Mouse (Mus musculus): Measurements from ENCODE around the gene Srrt.

GRCm38 (mm10) chr5:137330910-137331309 lies 23.4 kb upstream of the Srrt start:
- TF ChIP-seq HCFC1 (IDR thresholded peaks at IDR 0.05; ENCODE audit: borderline replicate concordance, insufficient read depth, low read length), result no peak
- TF ChIP-seq CHD2 (IDR thresholded peaks at IDR 0.05; ENCODE audit: low read depth, low read length), result no peak
- no peak for TF ChIP-seq ZNF384 (IDR thresholded peaks at IDR 0.05; ENCODE audit: low read depth, low read length)

Measured in ES-E14 (cell line).